Mouse (Mus musculus): ENCODE measurements around the gene Gm42791. TPM values are rescaled to one million over a fixed set of nuclear protein-coding genes. Genes with fewer than 3 reads are reported as not detected.

The Gm42791 gene
- polyA plus RNA-seq, 1 experiment: 0.78 TPM

DNA sequence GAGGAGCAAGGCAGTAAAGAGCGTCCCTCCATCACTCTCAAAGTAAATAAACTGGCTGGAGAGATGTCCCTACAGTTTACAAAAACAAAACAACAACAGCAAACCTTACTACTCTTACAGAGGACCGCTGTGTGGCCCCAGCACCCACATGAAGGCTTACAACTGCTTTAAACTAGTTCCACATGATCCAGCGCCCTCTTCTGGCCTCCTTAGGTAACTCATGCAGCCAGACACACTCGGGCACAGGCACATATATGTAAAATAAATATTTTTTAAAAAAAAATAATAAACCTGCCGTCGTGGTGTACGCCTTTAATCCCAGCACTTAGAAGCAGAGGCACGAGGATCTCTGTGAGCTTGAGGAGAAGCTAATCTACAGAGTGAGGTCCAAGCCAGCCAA, 32.4 kb upstream of the Gm42791 start:
- no peak overlapping the region for H3K4me3 ChIP-seq (ENCODE audit: insufficient read depth, low read length)
- TF ChIP-seq POLR2A (IDR thresholded peaks at IDR 0.05; ENCODE audit: borderline replicate concordance, low read depth, low read length) (no peak), CTCF (IDR thresholded peaks at IDR 0.05; ENCODE audit: low read depth, low read length) (0 out of 2 replicates have a peak, but pooled peaks have one; percentile 17)

GRCm38 (mm10) chr5:149021120-149021519, 26.2 kb upstream of the Gm42791 start:
- no peak overlapping the region for H3K4me3 ChIP-seq (ENCODE audit: insufficient read depth, low read length)
- 0 out of 2 replicates have a peak, but pooled peaks cover 2% of the 10 kb centered on the region for H3K4me1 ChIP-seq (ENCODE audit: control insufficient read depth, insufficient read depth, low read length)
- H3K27ac ChIP-seq (ENCODE audit: insufficient read depth, low read depth, low read length): no peak overlapping the region
- TF ChIP-seq POLR2A (IDR thresholded peaks at IDR 0.05; ENCODE audit: borderline replicate concordance, low read depth, low read length): no peak
- TF ChIP-seq CTCF (IDR thresholded peaks at IDR 0.05; ENCODE audit: low read depth, low read length): no peak

More for the DNA sequence above, 32.4 kb upstream of the Gm42791 start:
- Histone ChIP-seq H3K27ac (ENCODE audit: insufficient read depth, low read depth, low read length) (no peak overlapping the region), H3K4me1 (ENCODE audit: control insufficient read depth, insufficient read depth, low read length) (peaks cover 6% of the 10 kb centered on the region)

DNA sequence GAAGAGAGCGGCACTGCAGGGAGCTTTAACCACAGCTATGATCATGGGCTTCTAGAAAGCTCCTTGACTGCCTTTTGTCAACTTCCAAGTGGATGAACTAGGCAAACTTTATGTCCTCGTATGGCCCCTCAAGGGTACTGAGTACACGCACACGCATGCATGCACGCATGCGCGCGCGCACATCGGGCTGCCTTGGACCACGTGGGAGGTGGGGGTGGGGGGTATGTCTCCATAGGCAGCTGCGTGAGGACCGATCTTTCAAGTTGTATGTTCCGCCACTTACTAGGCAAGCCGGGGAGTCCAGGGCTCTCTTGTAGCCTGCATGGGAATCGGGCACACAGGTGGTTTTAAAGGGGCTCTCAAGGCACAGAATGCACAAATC, 25.7 kb upstream of the Gm42791 start:
- Histone ChIP-seq H3K27ac (ENCODE audit: insufficient read depth, low read depth, low read length) (no peak overlapping the region), H3K4me1 (ENCODE audit: control insufficient read depth, insufficient read depth, low read length) (0 out of 2 replicates have a peak, but pooled peaks cover 4% of the 10 kb centered on the region), H3K4me3 (ENCODE audit: insufficient read depth, low read length) (no peak overlapping the region)
- TF ChIP-seq POLR2A (IDR thresholded peaks at IDR 0.05; ENCODE audit: borderline replicate concordance, low read depth, low read length) (no peak), CTCF (IDR thresholded peaks at IDR 0.05; ENCODE audit: low read depth, low read length) (no peak)

GRCm38 (mm10) chr5:149020059-149020680, 25.2 kb upstream of the Gm42791 start:
- H3K4me3 ChIP-seq (ENCODE audit: insufficient read depth, low read length): no peak overlapping the region
- no peak overlapping the region for H3K27ac ChIP-seq (ENCODE audit: insufficient read depth, low read depth, low read length)
- TF ChIP-seq POLR2A (IDR thresholded peaks at IDR 0.05; ENCODE audit: borderline replicate concordance, low read depth, low read length) (no peak), CTCF (IDR thresholded peaks at IDR 0.05; ENCODE audit: low read depth, low read length) (no peak)

DNA sequence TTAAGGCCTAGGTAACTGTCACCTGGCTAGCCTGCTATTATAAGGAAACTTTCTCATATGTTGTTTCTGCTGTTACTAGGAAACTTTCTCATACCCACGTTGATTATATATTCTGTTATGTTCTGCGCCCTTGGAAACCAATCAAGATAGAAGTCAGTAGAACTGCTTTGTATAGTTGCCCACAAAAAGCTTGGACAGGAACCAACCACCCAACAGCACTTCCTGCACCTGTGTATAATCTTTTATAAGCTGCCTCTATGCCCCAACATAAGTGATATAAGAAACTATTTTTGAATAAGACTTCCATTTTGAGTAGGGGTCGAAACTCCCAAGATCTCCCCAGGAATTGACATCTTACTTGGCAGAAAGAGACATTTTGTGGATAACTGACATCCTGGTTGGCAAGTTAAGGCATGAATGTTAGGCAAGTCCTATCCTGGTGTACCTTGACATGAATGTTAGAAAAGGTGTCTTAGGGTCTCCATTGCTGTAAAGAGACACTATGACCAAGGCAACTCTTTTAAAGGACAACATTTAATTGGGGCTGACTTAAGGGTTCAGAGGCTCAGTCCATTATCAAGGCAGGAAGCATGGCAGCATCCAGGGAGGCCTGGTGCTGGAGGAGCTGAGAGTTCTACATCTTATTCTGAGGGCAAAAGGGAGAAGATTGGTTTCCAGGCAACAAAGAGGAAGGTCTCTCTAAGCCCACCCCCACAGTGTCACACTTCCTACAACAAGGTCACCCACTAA, 22.9 kb upstream of the Gm42791 start:
- TF ChIP-seq CTCF (IDR thresholded peaks at IDR 0.05; ENCODE audit: low read depth, low read length) (no peak), POLR2A (IDR thresholded peaks at IDR 0.05; ENCODE audit: borderline replicate concordance, low read depth, low read length) (no peak)
- Histone ChIP-seq H3K27ac (ENCODE audit: insufficient read depth, low read depth, low read length) (no peak overlapping the region), H3K4me1 (ENCODE audit: control insufficient read depth, insufficient read depth, low read length) (0 out of 2 replicates have a peak, but pooled peaks cover 4% of the 10 kb centered on the region), H3K4me3 (ENCODE audit: insufficient read depth, low read length) (no peak overlapping the region)

More at GRCm38 (mm10) chr5:149020059-149020680, 25.2 kb upstream of the Gm42791 start:
- H3K4me1 ChIP-seq (ENCODE audit: control insufficient read depth, insufficient read depth, low read length): 0 out of 2 replicates have a peak, but pooled peaks cover 4% of the 10 kb centered on the region

GRCm38 (mm10) chr5:149017181-149017580, 22.2 kb upstream of the Gm42791 start:
- Histone ChIP-seq H3K27ac (ENCODE audit: insufficient read depth, low read depth, low read length) (no peak overlapping the region), H3K4me3 (ENCODE audit: insufficient read depth, low read length) (no peak overlapping the region), H3K4me1 (ENCODE audit: control insufficient read depth, insufficient read depth, low read length) (0 out of 2 replicates have a peak, but pooled peaks cover 4% of the 10 kb centered on the region)
- no peak for TF ChIP-seq CTCF (IDR thresholded peaks at IDR 0.05; ENCODE audit: low read depth, low read length)
- no peak for TF ChIP-seq POLR2A (IDR thresholded peaks at IDR 0.05; ENCODE audit: borderline replicate concordance, low read depth, low read length)

- H3K4me3 ChIP-seq (ENCODE audit: insufficient read depth, low read length): no peak overlapping the region
- TF ChIP-seq POLR2A (IDR thresholded peaks at IDR 0.05; ENCODE audit: borderline replicate concordance, low read depth, low read length) (no peak), CTCF (IDR thresholded peaks at IDR 0.05; ENCODE audit: low read depth, low read length) (no peak)
Measured at GRCm38 (mm10) chr5:149016261-149016660, 21.3 kb upstream of the Gm42791 start.

DNA sequence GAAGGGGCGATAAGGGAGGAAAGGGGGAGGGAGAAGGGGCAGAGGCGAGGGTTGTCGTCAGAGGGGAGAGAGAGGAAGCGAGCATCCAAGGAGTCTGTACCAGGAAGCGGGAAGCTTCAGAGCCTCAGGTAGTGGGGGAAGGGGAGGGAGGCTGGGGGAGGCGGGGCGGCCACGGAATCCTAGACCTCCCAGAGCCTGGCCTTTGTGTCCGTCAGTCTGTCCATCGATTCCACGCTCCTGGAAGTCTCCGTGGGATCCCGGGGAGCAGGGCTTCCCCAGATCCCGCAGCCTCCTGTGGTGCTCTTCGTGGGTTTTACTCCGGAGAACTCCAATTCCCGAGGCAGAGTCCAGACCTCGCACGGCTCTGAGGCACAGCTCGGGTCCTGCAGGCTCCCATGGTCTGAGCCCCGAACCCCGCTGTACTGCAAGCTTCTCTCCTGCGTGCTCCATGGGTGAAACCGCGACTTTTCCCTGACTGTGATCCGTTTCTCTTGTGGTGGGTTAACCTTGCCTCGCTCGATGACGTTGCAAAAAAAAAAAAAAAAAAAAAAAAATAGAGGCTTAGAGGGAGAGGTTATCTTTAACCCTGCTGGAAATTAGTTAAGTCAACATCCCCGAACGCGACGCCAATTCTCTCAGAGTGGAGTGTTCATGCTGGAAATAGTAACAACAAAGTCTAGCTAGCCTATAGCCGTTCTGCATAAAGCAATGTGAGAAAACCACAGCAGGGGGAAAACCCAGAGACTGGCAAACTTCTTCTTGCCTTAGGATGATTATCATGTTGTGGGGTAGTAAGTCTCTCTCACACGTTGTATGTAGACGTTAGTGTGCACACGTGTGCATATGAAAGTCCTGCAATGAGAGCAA, 20.6 kb upstream of the Gm42791 start:
- no peak overlapping the region for H3K27ac ChIP-seq (ENCODE audit: insufficient read depth, low read depth, low read length)
- TF ChIP-seq CTCF (IDR thresholded peaks at IDR 0.05; ENCODE audit: low read depth, low read length) (no peak), POLR2A (IDR thresholded peaks at IDR 0.05; ENCODE audit: borderline replicate concordance, low read depth, low read length) (no peak)
- peak overlapping the region; percentile 49 for H3K4me3 ChIP-seq (ENCODE audit: insufficient read depth, low read length)
- 0 out of 2 replicates have a peak, but pooled peaks cover 4% of the 10 kb centered on the region for H3K4me1 ChIP-seq (ENCODE audit: control insufficient read depth, insufficient read depth, low read length)

More at GRCm38 (mm10) chr5:149016261-149016660, 21.3 kb upstream of the Gm42791 start:
- Histone ChIP-seq H3K27ac (ENCODE audit: insufficient read depth, low read depth, low read length) (no peak overlapping the region), H3K4me1 (ENCODE audit: control insufficient read depth, insufficient read depth, low read length) (0 out of 2 replicates have a peak, but pooled peaks cover 4% of the 10 kb centered on the region)

GRCm38 (mm10) chr5:149014600-149015268, 19.8 kb upstream of the Gm42791 start:
- Histone ChIP-seq H3K4me3 (ENCODE audit: insufficient read depth, low read length) (no peak overlapping the region), H3K27ac (ENCODE audit: insufficient read depth, low read depth, low read length) (no peak overlapping the region), H3K4me1 (ENCODE audit: control insufficient read depth, insufficient read depth, low read length) (0 out of 2 replicates have a peak, but pooled peaks cover 4% of the 10 kb centered on the region)
- TF ChIP-seq POLR2A (IDR thresholded peaks at IDR 0.05; ENCODE audit: borderline replicate concordance, low read depth, low read length) (no peak), CTCF (IDR thresholded peaks at IDR 0.05; ENCODE audit: low read depth, low read length) (no peak)
